Mouse (Mus musculus) urinary bladder, postnatal 14 days (tissue): ENCODE measurements around the gene Tcf21.

Experiments used
- DNase-seq: peaks from one replicate; pipeline ENCODE4 v3.0.0; 2021; ENCODE audit warnings: low spot score

The Tcf21 gene

GRCm38 (mm10) chr10:22815461-22816236 is 4.3 kb downstream of the Tcf21 start:
- DNase-seq: peak; percentile 14

- no peak for DNase-seq
Observed at GRCm38 (mm10) chr10:22814771-22815170, 5.2 kb downstream of the Tcf21 start.

- no peak for DNase-seq
Observed at GRCm38 (mm10) chr10:22814294-22814693, 5.7 kb downstream of the Tcf21 start.

GRCm38 (mm10) chr10:22813317-22813960 is 6.5 kb downstream of the Tcf21 start:
- DNase-seq: peak; percentile 22

GRCm38 (mm10) chr10:22811921-22812320 is 8.1 kb downstream of the Tcf21 start:
- DNase-seq: no peak

GRCm38 (mm10) chr10:22782684-22783083 is 37.3 kb downstream of the Tcf21 start:
- no peak for DNase-seq

GRCm38 (mm10) chr10:22781466-22781865 is 38.5 kb downstream of the Tcf21 start:
- DNase-seq: peak; percentile 27

GRCm38 (mm10) chr10:22777939-22778338 is 42.0 kb downstream of the Tcf21 start:
- peak; percentile 64 for DNase-seq

- peak; percentile 58 for DNase-seq
Observed at GRCm38 (mm10) chr10:22776007-22776698, 43.8 kb downstream of the Tcf21 start.

GRCm38 (mm10) chr10:22775456-22775855 is 44.5 kb downstream of the Tcf21 start:
- DNase-seq: no peak

- peak; percentile 53 for DNase-seq
Observed at GRCm38 (mm10) chr10:22774626-22775025, 45.3 kb downstream of the Tcf21 start.
